Mouse (Mus musculus) hindbrain, embryonic 14.5 days (tissue): ENCODE results near the gene Cd164l2. TPM values are rescaled to one million over a fixed set of nuclear protein-coding genes. Genes with fewer than 3 reads are reported as not detected.

Experiments
- ATAC-seq: fragments of 200-750 bp; cut with Nextera tagmentation; 2 replicates; pipeline ENCODE4 v1.8.0; 2017; ENCODE audit warnings: moderate number of reproducible peaks, mild to moderate bottlenecking, moderate TSS enrichment, moderate library complexity; ENCODE audit not compliant: low FRiP score
- DNase-seq: peaks from one replicate; pipeline ENCODE4 v3.0.0-alpha.2; 2015; ENCODE audit warnings: low spot score
- H3K27ac ChIP-seq: fragments of 300-500 bp; sonication (generic); 2 replicates; pipeline ENCODE4 v1.5.1; 2014; ENCODE audit warnings: mild to moderate bottlenecking, moderate library complexity
- H3K27me3 ChIP-seq: fragments of 300-500 bp; sonication (generic); 2 replicates; pipeline ENCODE4 v1.6.1; 2014; ENCODE audit warnings: mild to moderate bottlenecking, low read length, mixed read lengths; ENCODE audit not compliant: control insufficient read depth, insufficient read depth
- H3K36me3 ChIP-seq: fragments of 300-500 bp; sonication (generic); replicated peaks from 2 replicates; pipeline ENCODE4 v1.6.1; 2014; ENCODE audit not compliant: control insufficient read depth, insufficient read depth
- H3K4me1 ChIP-seq: fragments of 300-500 bp; sonication (generic); replicated peaks from 2 replicates; pipeline ENCODE4 v1.6.1; 2014; ENCODE audit warnings: antibody characterized with exemption, low read length, mixed read lengths; ENCODE audit not compliant: control insufficient read depth, insufficient read depth
- H3K4me2 ChIP-seq: fragments of 300-500 bp; sonication (generic); replicated peaks from 2 replicates; pipeline ENCODE4 v1.6.1; 2014; ENCODE audit warnings: mild to moderate bottlenecking, moderate library complexity
- H3K4me3 ChIP-seq: fragments of 300-500 bp; sonication (generic); replicated peaks from 2 replicates; pipeline ENCODE4 v1.5.1; 2014; ENCODE audit warnings: mild to moderate bottlenecking, low read length
- H3K9ac ChIP-seq: fragments of 300-500 bp; sonication (generic); 2 replicates; pipeline ENCODE4 v1.6.1; 2014
- H3K9me3 ChIP-seq: fragments of 300-500 bp; sonication (generic); 2 replicates; pipeline ENCODE4 v1.6.1; 2016; ENCODE audit warnings: low read length; ENCODE audit not compliant: control insufficient read depth
- WGBS: fragments of 180-500 bp; shearing (Covaris S2); extraction: QIAGEN DNeasy Blood & Tissue Kit; methylation state at CpG from one replicate; pipeline ENCODE4 v1.1.7; 2014; 5-methylcytosine and 5-hydroxymethylcytosine counted together
- polyA plus RNA-seq: library from polyadenylated mRNA; unstranded; fragments of >200 nt; fragmentation: Nextera tagmentation; extraction: Ambion mirVana; gene quantifications from 2 replicates; pipeline ENCODE4 v1.2.1, GENCODE M21; 2014

Gene Cd164l2
- polyA plus RNA-seq, 1 experiment from 2014 or later = 2.2 TPM

DNA sequence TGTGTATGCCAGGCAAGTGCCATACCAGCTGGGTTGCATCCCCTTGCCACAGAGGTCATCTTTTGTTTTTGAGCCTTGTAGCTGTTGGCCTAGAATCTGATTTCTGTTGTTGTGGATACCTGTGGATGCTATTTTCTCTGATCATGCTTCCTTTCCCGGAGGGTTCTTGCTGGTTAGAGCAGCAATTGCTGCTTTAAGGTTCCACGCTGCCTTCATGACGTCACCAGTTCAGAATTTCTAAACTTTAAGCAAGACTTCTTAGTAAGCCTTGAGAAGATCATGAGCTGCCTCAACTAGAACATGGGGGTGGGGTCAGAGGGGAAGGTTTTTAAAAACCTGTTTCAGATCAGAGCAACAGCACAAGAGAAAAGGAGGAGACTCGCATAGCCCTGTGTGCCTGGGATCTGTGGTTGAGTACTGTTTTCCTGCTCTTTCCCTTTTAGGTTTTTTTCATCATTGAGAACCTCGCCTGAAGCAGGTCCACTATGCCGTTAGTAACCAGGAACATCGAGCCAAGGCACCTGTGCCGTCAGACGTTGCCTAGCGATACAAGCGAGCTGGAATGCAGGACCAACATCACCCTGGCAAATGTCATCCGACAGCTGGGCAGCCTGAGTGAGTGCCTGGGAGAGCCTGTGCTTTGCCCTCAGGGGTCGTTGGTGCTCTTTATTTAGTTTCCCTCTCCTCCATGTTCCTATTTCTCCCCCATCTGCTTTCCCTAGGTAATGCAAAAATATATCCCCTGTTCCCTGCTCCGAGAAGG lies 35.8 kb upstream of the Cd164l2 start:
- Histone ChIP-seq H3K4me3 (no peak overlapping the region), H3K27ac (peak overlapping the region; percentile 72), H3K36me3 (0 out of 2 replicates have a peak, but pooled peaks cover 10% of the 10 kb centered on the region), H3K4me1 (peaks cover 22% of the 10 kb centered on the region), H3K4me2 (peak overlapping the region; percentile 28), H3K9me3 (no peaks in the 10 kb centered on the region), H3K9ac (peak overlapping the region; percentile 35), H3K27me3 (no peaks in the 10 kb centered on the region)
- DNase-seq (no peak), ATAC-seq (no peak)
- WGBS = 45% methylated on average over 14 of the region's 14 CpGs

GRCm38 (mm10) chr4:133176761-133177403 lies 35.0 kb upstream of the Cd164l2 start:
- H3K36me3 ChIP-seq = 0 out of 2 replicates have a peak, but pooled peaks cover 10% of the 10 kb centered on the region
- H3K4me3 ChIP-seq = no peak overlapping the region
- ATAC-seq = no peak
- H3K9ac ChIP-seq = peak overlapping the region; percentile 35
- no peaks in the 10 kb centered on the region for H3K27me3 ChIP-seq
- DNase-seq = no peak
- H3K4me1 ChIP-seq = peaks cover 22% of the 10 kb centered on the region
- H3K4me2 ChIP-seq = peak overlapping the region; percentile 28
- peak overlapping the region; percentile 72 for H3K27ac ChIP-seq
- 41% methylated on average over 18 of the region's 18 CpGs for WGBS
- no peaks in the 10 kb centered on the region for H3K9me3 ChIP-seq

DNA sequence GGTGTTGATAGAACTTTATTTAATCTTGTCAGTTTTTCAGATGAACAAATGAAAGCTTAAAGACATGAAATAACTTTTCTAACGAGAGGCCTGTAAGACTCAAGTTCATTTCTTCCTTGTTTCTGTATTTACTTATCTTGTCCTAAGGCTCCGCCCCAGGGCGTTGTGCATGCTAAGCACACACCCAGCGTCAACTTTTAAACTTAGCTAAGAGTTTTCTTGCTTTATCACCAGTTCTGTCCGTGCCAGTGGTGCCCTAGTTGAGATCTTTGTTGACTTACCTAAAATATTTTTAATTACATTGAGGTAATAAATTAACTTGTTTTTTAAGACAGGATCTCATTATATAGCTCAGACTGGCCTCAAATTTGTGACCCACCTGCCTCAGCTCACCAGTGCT lies 33.6 kb upstream of the Cd164l2 start:
- H3K4me2 ChIP-seq = no peak overlapping the region
- H3K36me3 ChIP-seq = peaks cover 10% of the 10 kb centered on the region; the same call in 1 of the 2 replicates
- ATAC-seq (no peak), DNase-seq (no peak)
- H3K9me3 ChIP-seq = no peaks in the 10 kb centered on the region
- H3K4me1 ChIP-seq = peaks cover 22% of the 10 kb centered on the region
- H3K27me3 ChIP-seq = no peaks in the 10 kb centered on the region
- WGBS = 93% methylated on average over 5 of the region's 5 CpGs
- no peak overlapping the region for H3K27ac ChIP-seq
- H3K9ac ChIP-seq = no peak overlapping the region
- H3K4me3 ChIP-seq = no peak overlapping the region

DNA sequence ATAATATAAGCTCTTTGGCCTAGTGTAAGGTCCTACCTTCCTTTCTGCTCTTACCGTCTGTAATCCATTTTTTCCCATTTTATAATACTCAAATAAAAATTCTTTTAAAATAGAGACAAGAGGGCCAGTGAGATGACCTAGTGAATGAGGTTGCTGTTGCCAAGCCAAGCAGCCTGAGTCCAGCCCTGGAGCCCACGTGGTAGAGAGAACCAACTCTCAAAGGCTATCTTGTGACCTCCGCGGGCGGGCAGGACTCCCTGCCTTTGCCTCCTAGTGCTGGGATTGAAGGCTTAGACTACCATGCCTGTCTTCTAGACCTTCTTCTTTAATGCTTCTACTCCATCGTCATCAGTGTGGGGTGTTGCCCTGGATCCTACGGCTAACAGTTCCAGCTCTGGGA lies 32.7 kb upstream of the Cd164l2 start:
- WGBS = 98% methylated on average over 7 of the region's 7 CpGs
- no peaks in the 10 kb centered on the region for H3K9me3 ChIP-seq

GRCm38 (mm10) chr4:133182439-133183033 lies 29.4 kb upstream of the Cd164l2 start:
- ATAC-seq (no peak), DNase-seq (no peak)
- Histone ChIP-seq H3K36me3 (peaks cover 24% of the 10 kb centered on the region), H3K4me3 (no peak overlapping the region), H3K27me3 (no peaks in the 10 kb centered on the region), H3K4me1 (peaks cover 11% of the 10 kb centered on the region; the same call in 1 of the 2 replicates), H3K9me3 (no peaks in the 10 kb centered on the region), H3K27ac (no peak overlapping the region), H3K9ac (no peak overlapping the region), H3K4me2 (no peak overlapping the region)
- WGBS = 94% methylated on average over 8 of the region's 8 CpGs

More for the DNA sequence above, 32.7 kb upstream of the Cd164l2 start:
- no peak overlapping the region for H3K4me2 ChIP-seq
- no peak for DNase-seq
- no peak for ATAC-seq
- peaks cover 22% of the 10 kb centered on the region for H3K4me1 ChIP-seq
- no peak overlapping the region for H3K9ac ChIP-seq
- no peak overlapping the region for H3K4me3 ChIP-seq
- H3K36me3 ChIP-seq = peaks cover 10% of the 10 kb centered on the region; the same call in 1 of the 2 replicates
- H3K27ac ChIP-seq = no peak overlapping the region
- no peaks in the 10 kb centered on the region for H3K27me3 ChIP-seq

- DNase-seq = no peak
- Histone ChIP-seq H3K36me3 (peaks cover 28% of the 10 kb centered on the region), H3K9ac (no peak overlapping the region), H3K27ac (peak overlapping the region; percentile 63), H3K9me3 (no peaks in the 10 kb centered on the region), H3K4me3 (no peak overlapping the region), H3K4me2 (no peak overlapping the region), H3K4me1 (peaks cover 11% of the 10 kb centered on the region; the same call in 1 of the 2 replicates), H3K27me3 (no peaks in the 10 kb centered on the region)
- WGBS = 66% methylated on average over 14 of the region's 14 CpGs
- ATAC-seq = no peak
These were observed 27.7 kb upstream of the Cd164l2 start for GRCm38 (mm10) chr4:133184031-133184897.

GRCm38 (mm10) chr4:133184898-133185665 lies 26.8 kb upstream of the Cd164l2 start:
- no peak overlapping the region for H3K4me3 ChIP-seq
- 56% methylated on average over 15 of the region's 15 CpGs for WGBS

GRCm38 (mm10) chr4:133185893-133186292 lies 26.0 kb upstream of the Cd164l2 start:
- H3K9ac ChIP-seq = no peak overlapping the region
- peaks cover 11% of the 10 kb centered on the region; the same call in 1 of the 2 replicates for H3K4me1 ChIP-seq
- no peaks in the 10 kb centered on the region for H3K27me3 ChIP-seq
- H3K27ac ChIP-seq = no peak overlapping the region
- no peak overlapping the region for H3K4me2 ChIP-seq
- no peaks in the 10 kb centered on the region for H3K9me3 ChIP-seq
- DNase-seq (no peak), ATAC-seq (no peak)
- peaks cover 39% of the 10 kb centered on the region for H3K36me3 ChIP-seq
- 85% methylated on average over 8 of the region's 8 CpGs for WGBS
- H3K4me3 ChIP-seq = no peak overlapping the region

More at GRCm38 (mm10) chr4:133184898-133185665, 26.8 kb upstream of the Cd164l2 start:
- Histone ChIP-seq H3K27me3 (no peaks in the 10 kb centered on the region), H3K27ac (peak overlapping the region; percentile 63), H3K9me3 (no peaks in the 10 kb centered on the region), H3K9ac (no peak overlapping the region), H3K4me2 (no peak overlapping the region), H3K36me3 (peaks cover 32% of the 10 kb centered on the region), H3K4me1 (peaks cover 11% of the 10 kb centered on the region; the same call in 1 of the 2 replicates)
- no peak for DNase-seq
- no peak for ATAC-seq
